Mouse (Mus musculus): ENCODE data around the gene St3gal3.

St3gal3 gene

GRCm38 (mm10) chr4:118143679-118144078, 9.0 kb upstream of the St3gal3 start:
- no peak for DNase-seq (ENCODE audit: extremely low spot score, low read depth, low spot score)

- no peak for DNase-seq (ENCODE audit: extremely low spot score, low read depth, low spot score)
Measured at GRCm38 (mm10) chr4:118141511-118141910, 6.8 kb upstream of the St3gal3 start.

- DNase-seq (ENCODE audit: extremely low spot score, low read depth, low spot score) = no peak
Measured at GRCm38 (mm10) chr4:118138891-118139290, 4.2 kb upstream of the St3gal3 start.

- no peak for DNase-seq (ENCODE audit: extremely low spot score, low read depth, low spot score)
Measured at GRCm38 (mm10) chr4:118137857-118138256, 3.1 kb upstream of the St3gal3 start.

GRCm38 (mm10) chr4:118137311-118137710, 2.6 kb upstream of the St3gal3 start:
- DNase-seq (ENCODE audit: extremely low spot score, low read depth, low spot score) = no peak

GRCm38 (mm10) chr4:118135414-118135813, 700 bp upstream of the St3gal3 start:
- DNase-seq (ENCODE audit: extremely low spot score, low read depth, low spot score) = no peak

- DNase-seq (ENCODE audit: extremely low spot score, low read depth, low spot score) = no peak
Measured at GRCm38 (mm10) chr4:118131329-118131728, 3.4 kb downstream of the St3gal3 start.

- no peak for DNase-seq (ENCODE audit: extremely low spot score, low read depth, low spot score)
Measured at GRCm38 (mm10) chr4:118123030-118123704, 11.5 kb downstream of the St3gal3 start.

- DNase-seq (ENCODE audit: extremely low spot score, low read depth, low spot score) = no peak
Measured at GRCm38 (mm10) chr4:118122078-118122477, 12.6 kb downstream of the St3gal3 start.

- no peak for DNase-seq (ENCODE audit: extremely low spot score, low read depth, low spot score)
Measured at GRCm38 (mm10) chr4:118117565-118117964, 17.1 kb downstream of the St3gal3 start.

GRCm38 (mm10) chr4:118116098-118116497, 18.6 kb downstream of the St3gal3 start:
- no peak for DNase-seq (ENCODE audit: extremely low spot score, low read depth, low spot score)

GRCm38 (mm10) chr4:118115132-118115531, 19.6 kb downstream of the St3gal3 start:
- DNase-seq (ENCODE audit: extremely low spot score, low read depth, low spot score) = no peak

GRCm38 (mm10) chr4:118112601-118113000, 22.1 kb downstream of the St3gal3 start:
- DNase-seq (ENCODE audit: extremely low spot score, low read depth, low spot score) = no peak

GRCm38 (mm10) chr4:118109649-118110048, 25.1 kb downstream of the St3gal3 start:
- DNase-seq (ENCODE audit: extremely low spot score, low read depth, low spot score) = no peak

GRCm38 (mm10) chr4:118108779-118109178, 25.9 kb downstream of the St3gal3 start:
- DNase-seq (ENCODE audit: extremely low spot score, low read depth, low spot score) = no peak

- DNase-seq (ENCODE audit: extremely low spot score, low read depth, low spot score) = no peak
Measured at GRCm38 (mm10) chr4:118105256-118106053, 29.3 kb downstream of the St3gal3 start.

GRCm38 (mm10) chr4:118103280-118103830, 31.4 kb downstream of the St3gal3 start:
- no peak for DNase-seq (ENCODE audit: extremely low spot score, low read depth, low spot score)

GRCm38 (mm10) chr4:118101497-118101896, 33.2 kb downstream of the St3gal3 start:
- no peak for DNase-seq (ENCODE audit: extremely low spot score, low read depth, low spot score)

- no peak for DNase-seq (ENCODE audit: extremely low spot score, low read depth, low spot score)
Measured at GRCm38 (mm10) chr4:118099637-118100364, 34.9 kb downstream of the St3gal3 start.

GRCm38 (mm10) chr4:118098571-118098970, 36.1 kb downstream of the St3gal3 start:
- DNase-seq (ENCODE audit: extremely low spot score, low read depth, low spot score) = no peak

GRCm38 (mm10) chr4:118096069-118096468, 38.6 kb downstream of the St3gal3 start:
- no peak for DNase-seq (ENCODE audit: extremely low spot score, low read depth, low spot score)
